Mouse (Mus musculus): ENCODE measurements around the gene Kcnn3. TPM values are rescaled to one million over a fixed set of nuclear protein-coding genes. Genes with fewer than 3 reads are reported as not detected.
A peak's percentile ranks its signal among the peaks of the same experiment; 100 is the strongest.

The Kcnn3 gene
- polyA plus RNA-seq, 1 experiment, result 1.3 TPM

DNA sequence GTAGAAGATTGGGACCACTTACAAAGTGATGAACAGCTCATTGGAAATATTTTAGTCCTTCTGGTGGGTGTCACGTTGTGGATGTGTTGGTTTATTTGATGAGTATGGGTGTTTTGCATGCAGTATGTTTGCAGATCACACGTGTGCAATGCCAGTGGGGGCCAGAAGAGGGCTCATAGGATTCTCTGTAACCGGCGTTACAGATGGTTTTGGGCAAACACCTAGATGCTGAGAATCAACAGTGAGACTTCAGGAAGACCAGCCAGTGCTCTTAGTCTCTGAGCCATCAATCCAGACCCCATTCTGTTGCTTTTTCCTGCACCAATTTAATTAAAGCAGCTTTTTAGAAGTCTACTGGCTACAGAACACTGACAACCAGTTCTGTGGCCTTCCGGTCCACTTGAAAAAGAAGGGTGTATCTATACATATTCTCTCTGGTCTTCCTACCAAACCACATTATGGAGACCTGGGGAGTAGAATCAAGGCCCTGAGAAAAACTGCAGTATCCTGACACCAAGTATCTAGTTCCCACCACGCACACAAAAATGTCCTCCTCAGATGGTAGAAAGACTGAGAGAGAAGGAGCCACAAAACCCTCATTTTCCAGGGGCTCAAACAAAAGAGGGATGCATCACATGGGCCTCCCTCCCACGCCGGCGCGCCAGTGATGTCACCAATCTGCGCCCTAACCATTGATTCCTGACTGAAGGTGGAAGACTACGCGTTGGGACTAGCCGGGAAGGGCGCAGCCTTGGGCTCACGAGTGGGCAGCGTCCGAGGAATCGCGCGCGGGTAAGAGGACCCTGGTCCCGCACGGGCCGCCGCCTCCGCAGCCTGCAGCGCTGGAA, 194.6 kb downstream of the Kcnn3 start, which contains the start of gene Adar:
Gene Adar, plus strand, starts transcription at position 664 of the 848 bp plus-strand sequence.
- Histone ChIP-seq H3K27ac (ENCODE audit: insufficient read depth, low read depth, low read length) (no peak within 1 kb of the TSS), H3K27me3 (replicated peaks; ENCODE audit: control insufficient read depth, insufficient read depth, low read length) (no peaks in the 10 kb centered on the region), H3K4me1 (ENCODE audit: control insufficient read depth, insufficient read depth, low read length) (no peaks in the 10 kb centered on the region), H3K4me3 (ENCODE audit: insufficient read depth, low read depth, low read length) (peak within 1 kb of the TSS; percentile 77), H3K36me3 (ENCODE audit: control insufficient read depth, insufficient read depth, low read length) (no peaks in the 10 kb centered on the region)
- DNase-seq, result peak; percentile 67
- TF ChIP-seq CTCF (conservative IDR thresholded peaks at IDR 0.05; ENCODE audit: insufficient read depth, insufficient read length, low read depth, low read length), result peak; percentile 72
- no peak for TF ChIP-seq POLR2A (IDR thresholded peaks at IDR 0.05; ENCODE audit: low read depth, low read length)
- 4% methylated on average over 28 of the region's 28 CpGs for WGBS

- TF ChIP-seq POLR2A (IDR thresholded peaks at IDR 0.05; ENCODE audit: low read depth, low read length) (no peak), CTCF (conservative IDR thresholded peaks at IDR 0.05; ENCODE audit: insufficient read depth, insufficient read length, low read depth, low read length) (no peak)
- 3% methylated on average over 59 of the region's 59 CpGs for WGBS
Observed at GRCm38 (mm10) chr3:89715207-89715966, 195.4 kb downstream of the Kcnn3 start.

DNA sequence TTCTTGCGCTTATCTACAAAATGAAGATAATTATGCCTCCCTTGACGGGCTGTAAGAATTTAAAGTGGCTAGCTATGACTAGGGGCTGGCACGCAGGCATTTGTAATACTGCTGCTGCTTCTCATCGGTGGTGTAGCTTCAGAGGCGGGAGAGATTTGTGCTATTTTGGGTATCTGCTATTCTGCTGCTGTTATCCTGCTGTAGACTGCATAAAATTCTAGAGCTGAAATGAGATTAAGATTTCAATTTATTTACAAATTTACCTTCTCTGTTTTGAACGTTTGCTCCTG, 195.9 kb downstream of the Kcnn3 start:
- WGBS, result 64% methylated on average over 6 of the region's 6 CpGs
- no peak for TF ChIP-seq CTCF (conservative IDR thresholded peaks at IDR 0.05; ENCODE audit: insufficient read depth, insufficient read length, low read depth, low read length)
- no peak for TF ChIP-seq POLR2A (IDR thresholded peaks at IDR 0.05; ENCODE audit: low read depth, low read length)
- Histone ChIP-seq H3K27me3 (replicated peaks; ENCODE audit: control insufficient read depth, insufficient read depth, low read length) (no peaks in the 10 kb centered on the region), H3K27ac (ENCODE audit: insufficient read depth, low read depth, low read length) (no peak overlapping the region), H3K4me1 (ENCODE audit: control insufficient read depth, insufficient read depth, low read length) (no peaks in the 10 kb centered on the region), H3K36me3 (ENCODE audit: control insufficient read depth, insufficient read depth, low read length) (no peaks in the 10 kb centered on the region), H3K4me3 (ENCODE audit: insufficient read depth, low read depth, low read length) (0 out of 2 replicates have a peak overlapping the region, but pooled peaks have one; percentile 77)
- DNase-seq, result no peak

More at GRCm38 (mm10) chr3:89715207-89715966, 195.4 kb downstream of the Kcnn3 start:
- Histone ChIP-seq H3K27ac (ENCODE audit: insufficient read depth, low read depth, low read length) (no peak overlapping the region), H3K4me1 (ENCODE audit: control insufficient read depth, insufficient read depth, low read length) (no peaks in the 10 kb centered on the region), H3K27me3 (replicated peaks; ENCODE audit: control insufficient read depth, insufficient read depth, low read length) (no peaks in the 10 kb centered on the region), H3K4me3 (ENCODE audit: insufficient read depth, low read depth, low read length) (peak overlapping the region; percentile 77), H3K36me3 (ENCODE audit: control insufficient read depth, insufficient read depth, low read length) (no peaks in the 10 kb centered on the region)
- peak; percentile 25 for DNase-seq

GRCm38 (mm10) chr3:89722032-89722431, 202.1 kb downstream of the Kcnn3 start:
- no peak for TF ChIP-seq CTCF (conservative IDR thresholded peaks at IDR 0.05; ENCODE audit: insufficient read depth, insufficient read length, low read depth, low read length)
- no peak for TF ChIP-seq POLR2A (IDR thresholded peaks at IDR 0.05; ENCODE audit: low read depth, low read length)
- H3K4me3 ChIP-seq (ENCODE audit: insufficient read depth, low read depth, low read length), result no peak overlapping the region
- no peaks in the 10 kb centered on the region for H3K4me1 ChIP-seq (ENCODE audit: control insufficient read depth, insufficient read depth, low read length)
- no peak for DNase-seq
- H3K27ac ChIP-seq (ENCODE audit: insufficient read depth, low read depth, low read length), result no peak overlapping the region
- no peaks in the 10 kb centered on the region for H3K36me3 ChIP-seq (ENCODE audit: control insufficient read depth, insufficient read depth, low read length)
- no peaks in the 10 kb centered on the region for H3K27me3 ChIP-seq (replicated peaks; ENCODE audit: control insufficient read depth, insufficient read depth, low read length)

- Histone ChIP-seq H3K27ac (ENCODE audit: insufficient read depth, low read depth, low read length) (no peak overlapping the region), H3K27me3 (replicated peaks; ENCODE audit: control insufficient read depth, insufficient read depth, low read length) (no peaks in the 10 kb centered on the region), H3K4me3 (ENCODE audit: insufficient read depth, low read depth, low read length) (no peak overlapping the region), H3K4me1 (ENCODE audit: control insufficient read depth, insufficient read depth, low read length) (no peaks in the 10 kb centered on the region), H3K36me3 (ENCODE audit: control insufficient read depth, insufficient read depth, low read length) (no peaks in the 10 kb centered on the region)
- 79% methylated on average over 7 of the region's 7 CpGs for WGBS
- TF ChIP-seq POLR2A (IDR thresholded peaks at IDR 0.05; ENCODE audit: low read depth, low read length), result no peak
- TF ChIP-seq CTCF (conservative IDR thresholded peaks at IDR 0.05; ENCODE audit: insufficient read depth, insufficient read length, low read depth, low read length), result no peak
- DNase-seq, result no peak
Observed at GRCm38 (mm10) chr3:89723400-89724084, 203.6 kb downstream of the Kcnn3 start.

Other genes starting within 250 kb of the Kcnn3 start
- gene Slc50a1, start 249.6 kb upstream of the Kcnn3 start, polyA plus RNA-seq (2012; rRNA removed), result 109 and 110 TPM in 2 replicates
- 54.1 and 59.2 TPM in 2 replicates for gene Efna1, start 239.0 kb upstream of the Kcnn3 start, polyA plus RNA-seq (2012; rRNA removed)
- 2.4 and 4.2 TPM in 2 replicates for gene Efna3, start 197.2 kb upstream of the Kcnn3 start, polyA plus RNA-seq (2012; rRNA removed)
- gene Efna4, start 182.1 kb upstream of the Kcnn3 start, polyA plus RNA-seq (2012; rRNA removed), result 8.2 and 10.4 TPM in 2 replicates
- gene Adam15, start 170.2 kb upstream of the Kcnn3 start, polyA plus RNA-seq (2012; rRNA removed), result 95.1 and 111 TPM in 2 replicates
- gene Dcst2, start 158.2 kb upstream of the Kcnn3 start, polyA plus RNA-seq (2012; rRNA removed), result 0.38 and 0.41 TPM in 2 replicates
- gene Dcst1, start 154.9 kb upstream of the Kcnn3 start, polyA plus RNA-seq (2012; rRNA removed), result 1.8 and 2.2 TPM in 2 replicates
- gene Zbtb7b, start 125.4 kb upstream of the Kcnn3 start, polyA plus RNA-seq (2012; rRNA removed), result 54.3 and 58.8 TPM in 2 replicates
- gene Lenep, start 117.4 kb upstream of the Kcnn3 start, polyA plus RNA-seq (2012; rRNA removed), result 0.15 TPM in 1 of 2 replicates, not detected in the other
- 54.6 and 56.7 TPM in 2 replicates for gene Flad1, start 108.3 kb upstream of the Kcnn3 start, polyA plus RNA-seq (2012; rRNA removed)
- 6.8 and 7.3 TPM in 2 replicates for gene Cks1b, start 101.8 kb upstream of the Kcnn3 start, polyA plus RNA-seq (2012; rRNA removed)
- 53.2 and 57.2 TPM in 2 replicates for gene Shc1, start 101.7 kb upstream of the Kcnn3 start, polyA plus RNA-seq (2012; rRNA removed)
- gene Pygo2, start 90.0 kb upstream of the Kcnn3 start, polyA plus RNA-seq (2012; rRNA removed), result 26.2 and 45.6 TPM in 2 replicates
- 60.5 and 61.3 TPM in 2 replicates for gene Pbxip1, start 83.5 kb upstream of the Kcnn3 start, polyA plus RNA-seq (2012; rRNA removed)
- gene Pmvk, start 65.6 kb upstream of the Kcnn3 start, polyA plus RNA-seq (2012; rRNA removed), result 20.6 and 27.2 TPM in 2 replicates
- 20.5 and 22.0 TPM in 2 replicates for gene Adar, start 194.9 kb downstream of the Kcnn3 start, polyA plus RNA-seq (2012; rRNA removed)
- 1.6 and 1.8 TPM in 2 replicates for gene Chrnb2, start 244.5 kb downstream of the Kcnn3 start, polyA plus RNA-seq (2012; rRNA removed)

All from kidney, adult 2 months (tissue).